Mouse (Mus musculus) forebrain, postnatal 0 days (tissue): ENCODE results near the gene Hist1h4k. TPM values are rescaled to one million over a fixed set of nuclear protein-coding genes. Genes with fewer than 3 reads are reported as not detected.
"Not testable (repeated sequence)": the region's sequence is repeated elsewhere in the genome, so short reads cannot be mapped to it uniquely, and the experiment has no call there.

Source experiments
- ATAC-seq: fragments of 200-750 bp; cut with Nextera tagmentation; 2 replicates; pipeline ENCODE4 v1.8.0; 2017; ENCODE audit warnings: mild to moderate bottlenecking, moderate library complexity
- DNase-seq: peaks from one replicate; pipeline ENCODE4 v3.0.0-alpha.2; 2015
- H3K27ac ChIP-seq: fragments of 300-500 bp; sonication (generic); 2 replicates; pipeline ENCODE4 v1.5.1; 2014; ENCODE audit warnings: low read depth, mild to moderate bottlenecking, antibody characterized with exemption, low read length, moderate library complexity, mixed read lengths
- H3K27me3 ChIP-seq: fragments of 300-500 bp; sonication (generic); 2 replicates; pipeline ENCODE4 v1.6.1; 2014; ENCODE audit warnings: mild to moderate bottlenecking, low read length, mixed read lengths; ENCODE audit not compliant: insufficient read depth
- H3K36me3 ChIP-seq: fragments of 300-500 bp; sonication (generic); 2 replicates; pipeline ENCODE4 v1.6.1; 2014; ENCODE audit warnings: mild to moderate bottlenecking, moderate library complexity; ENCODE audit not compliant: insufficient read depth
- H3K4me1 ChIP-seq: fragments of 300-500 bp; sonication (generic); 2 replicates; pipeline ENCODE4 v1.6.1; 2014; ENCODE audit warnings: antibody characterized with exemption; ENCODE audit not compliant: insufficient read depth
- H3K4me2 ChIP-seq: fragments of 300-500 bp; sonication (generic); 2 replicates; pipeline ENCODE4 v1.6.1; 2014; ENCODE audit warnings: low read depth, mild to moderate bottlenecking, moderate library complexity
- H3K4me3 ChIP-seq: fragments of 300-500 bp; sonication (generic); 2 replicates; pipeline ENCODE4 v1.5.1; 2014; ENCODE audit warnings: low read depth, low read length, mixed read lengths
- H3K9ac ChIP-seq: fragments of 300-500 bp; sonication (generic); 2 replicates; pipeline ENCODE4 v1.6.1; 2014; ENCODE audit warnings: mild to moderate bottlenecking
- H3K9me3 ChIP-seq: fragments of 300-500 bp; sonication (generic); 2 replicates; pipeline ENCODE4 v1.6.1; 2016; ENCODE audit warnings: low read length
- CTCF ChIP-seq: sonication (generic); IDR thresholded peaks from 2 replicates; pipeline ENCODE4 v1.5.1; 2016; ENCODE audit warnings: antibody characterized with exemption, control low read depth, low read depth
- WGBS: fragments of 180-500 bp; shearing (Covaris S2); extraction: QIAGEN DNeasy Blood & Tissue Kit; methylation state at CpG from one replicate; pipeline ENCODE4 v1.1.7; 2014; 5-methylcytosine and 5-hydroxymethylcytosine counted together
- polyA plus RNA-seq: library from polyadenylated mRNA; unstranded; fragments of >200 nt; fragmentation: Nextera tagmentation; extraction: Ambion mirVana; gene quantifications from 2 replicates; pipeline ENCODE4 v1.2.1, GENCODE M21; 2015
- total RNA-seq: library from RNA; depleted of rRNA; stranded (reverse); fragments of >200 nt; gene quantifications from 2 replicates; pipeline ENCODE4 v1.2.3, GENCODE M21; 2014

The Hist1h4k gene
- total and polyA plus RNA-seq, 2 experiments from 2014 or later, result 635 TPM; not detected in 1

DNA sequence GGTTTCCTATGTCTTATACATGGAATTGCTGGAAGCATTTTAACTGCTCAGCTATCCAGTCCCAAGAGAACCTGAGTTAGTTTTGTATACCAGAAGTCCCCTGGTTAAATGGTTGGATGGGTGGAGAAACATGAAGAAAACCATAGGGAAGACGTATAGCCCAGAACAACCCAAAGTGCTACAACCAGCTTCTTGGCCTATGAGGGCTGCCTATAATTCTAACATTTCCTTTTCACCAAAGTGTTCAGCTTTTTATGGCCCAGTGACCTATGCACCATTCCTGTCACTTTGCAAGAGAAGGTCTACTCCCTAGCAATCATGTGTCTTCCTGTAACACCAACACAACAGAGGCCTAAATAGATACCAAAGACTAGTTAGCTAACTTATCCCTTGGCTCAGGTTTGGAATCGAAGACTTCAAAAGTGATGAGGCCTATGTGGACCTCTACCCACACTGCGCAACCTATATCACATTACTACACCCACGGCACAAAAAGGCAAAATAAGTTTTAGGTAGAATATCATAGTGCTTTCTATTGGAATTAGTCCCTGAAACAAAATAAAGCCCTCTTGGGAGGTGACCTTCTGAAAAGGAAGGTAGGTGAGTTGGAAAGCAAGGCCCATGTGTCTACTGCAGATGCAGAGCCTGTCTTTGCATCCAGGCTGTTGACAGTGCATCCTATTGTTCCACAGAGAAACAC, 31.8 kb downstream of the Hist1h4k start:
- H3K9ac ChIP-seq, result peak overlapping the region; percentile 40; the same call in 1 of the 2 replicates
- ATAC-seq, result no peak
- peak overlapping the region; percentile 77 for H3K4me2 ChIP-seq
- H3K36me3 ChIP-seq, result no peaks in the 10 kb centered on the region
- peak overlapping the region; percentile 37 for H3K4me3 ChIP-seq
- no peak for TF ChIP-seq CTCF
- H3K4me1 ChIP-seq, result peaks cover 21% of the 10 kb centered on the region
- no peaks in the 10 kb centered on the region for H3K9me3 ChIP-seq
- no peaks in the 10 kb centered on the region for H3K27me3 ChIP-seq
- no peak for DNase-seq
- WGBS, result 61% methylated on average over 4 of the region's 4 CpGs
- H3K27ac ChIP-seq, result 0 out of 2 replicates have a peak overlapping the region, but pooled peaks have one; percentile 66

DNA sequence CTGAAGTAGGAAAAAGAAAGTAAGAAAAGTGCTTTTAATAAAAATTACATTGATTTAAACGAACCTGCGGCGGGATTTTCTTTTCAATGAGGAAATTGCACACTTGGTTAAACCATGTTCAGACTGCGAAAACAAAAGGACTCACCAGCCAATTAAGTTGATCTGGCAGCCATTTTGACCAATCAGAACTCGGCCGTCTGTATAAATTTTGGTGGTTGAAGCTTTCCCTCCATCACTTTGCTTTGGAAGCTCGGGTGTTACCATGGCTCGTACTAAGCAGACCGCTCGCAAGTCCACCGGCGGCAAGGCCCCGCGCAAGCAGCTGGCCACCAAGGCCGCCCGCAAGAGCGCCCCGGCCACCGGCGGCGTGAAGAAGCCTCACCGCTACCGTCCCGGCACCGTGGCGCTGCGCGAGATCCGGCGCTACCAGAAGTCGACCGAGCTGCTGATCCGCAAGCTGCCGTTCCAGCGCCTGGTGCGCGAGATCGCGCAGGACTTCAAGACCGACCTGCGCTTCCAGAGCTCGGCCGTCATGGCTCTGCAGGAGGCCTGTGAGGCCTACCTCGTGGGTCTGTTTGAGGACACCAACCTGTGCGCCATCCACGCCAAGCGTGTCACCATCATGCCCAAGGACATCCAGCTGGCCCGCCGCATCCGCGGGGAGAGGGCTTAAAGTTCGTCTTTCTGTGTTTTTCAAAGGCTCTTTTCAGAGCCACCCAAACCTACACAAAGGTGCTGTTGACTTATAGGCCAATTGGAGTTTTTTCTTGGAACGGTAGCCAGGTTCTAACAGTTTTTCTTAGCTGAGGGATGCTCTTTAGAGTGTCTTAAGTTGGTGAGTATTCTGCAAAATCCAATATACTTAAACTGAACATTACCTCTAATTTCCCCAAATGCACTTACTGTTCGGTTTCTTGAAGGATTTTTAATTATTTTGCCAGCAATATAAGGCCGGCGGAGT, 32.6 kb downstream of the Hist1h4k start, which contains the start of gene Hist1h3h:
Gene Hist1h3h, plus strand, starts transcription at position 263 of the 961 bp plus-strand sequence.
- peaks cover 21% of the 10 kb centered on the region for H3K4me1 ChIP-seq
- H3K9ac ChIP-seq, result peak within 1 kb of the TSS; percentile 69
- DNase-seq (peak; percentile 96), ATAC-seq (peak; percentile 54)
- peak within 1 kb of the TSS; percentile 47 for H3K4me3 ChIP-seq
- H3K36me3 ChIP-seq, H3K27me3 ChIP-seq, H3K9me3 ChIP-seq: not testable (repeated sequence)
- H3K4me2 ChIP-seq, result peak within 1 kb of the TSS; percentile 77
- H3K27ac ChIP-seq, result peak within 1 kb of the TSS; percentile 88
- under 1% methylated on average over 27 of the region's 56 CpGs for WGBS

DNA sequence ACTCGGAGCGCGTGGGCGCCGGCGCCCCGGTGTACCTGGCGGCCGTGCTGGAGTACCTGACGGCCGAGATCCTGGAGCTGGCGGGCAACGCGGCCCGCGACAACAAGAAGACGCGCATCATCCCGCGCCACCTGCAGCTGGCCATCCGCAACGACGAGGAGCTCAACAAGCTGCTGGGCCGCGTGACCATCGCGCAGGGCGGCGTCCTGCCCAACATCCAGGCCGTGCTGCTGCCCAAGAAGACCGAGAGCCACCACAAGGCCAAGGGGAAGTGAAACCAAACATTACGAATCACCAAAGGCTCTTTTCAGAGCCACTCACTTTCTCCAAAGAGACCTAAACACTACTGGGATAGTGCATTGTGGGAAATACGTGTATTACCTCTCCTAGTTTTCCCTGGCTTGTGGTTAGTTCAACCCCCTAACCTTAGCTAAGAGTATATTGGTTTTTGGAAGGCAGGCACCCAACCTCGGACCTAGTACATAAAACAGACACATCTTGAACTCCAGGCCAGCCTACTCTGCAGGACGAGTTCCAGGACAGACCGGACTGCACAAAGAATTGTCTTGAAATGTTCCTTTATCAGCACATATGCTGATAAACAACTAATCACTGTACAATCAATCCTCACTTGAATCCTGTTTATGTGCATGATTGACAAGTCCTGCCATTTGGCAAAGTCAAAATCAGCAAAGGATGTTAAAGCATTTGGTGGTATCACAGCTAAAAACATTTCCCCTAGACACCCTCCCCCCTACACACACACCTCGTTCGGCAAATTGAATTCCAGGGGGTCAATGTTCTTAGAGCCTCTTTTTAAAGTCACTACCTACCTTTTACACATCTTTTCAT, 33.5 kb downstream of the Hist1h4k start:
- H3K27me3 ChIP-seq, H3K9me3 ChIP-seq, H3K36me3 ChIP-seq: not testable (repeated sequence)
- peak overlapping the region; percentile 69 for H3K9ac ChIP-seq
- H3K4me3 ChIP-seq, result peak overlapping the region; percentile 47
- ATAC-seq (peak; percentile 30), DNase-seq (peak; percentile 61)
- 0 out of 2 replicates have a peak, but pooled peaks have one; percentile 2 for TF ChIP-seq CTCF
- H3K27ac ChIP-seq, result peak overlapping the region; percentile 88
- H3K4me2 ChIP-seq, result peak overlapping the region; percentile 77
- H3K4me1 ChIP-seq, result peaks cover 21% of the 10 kb centered on the region
- 2% methylated on average over 8 of the region's 38 CpGs for WGBS

DNA sequence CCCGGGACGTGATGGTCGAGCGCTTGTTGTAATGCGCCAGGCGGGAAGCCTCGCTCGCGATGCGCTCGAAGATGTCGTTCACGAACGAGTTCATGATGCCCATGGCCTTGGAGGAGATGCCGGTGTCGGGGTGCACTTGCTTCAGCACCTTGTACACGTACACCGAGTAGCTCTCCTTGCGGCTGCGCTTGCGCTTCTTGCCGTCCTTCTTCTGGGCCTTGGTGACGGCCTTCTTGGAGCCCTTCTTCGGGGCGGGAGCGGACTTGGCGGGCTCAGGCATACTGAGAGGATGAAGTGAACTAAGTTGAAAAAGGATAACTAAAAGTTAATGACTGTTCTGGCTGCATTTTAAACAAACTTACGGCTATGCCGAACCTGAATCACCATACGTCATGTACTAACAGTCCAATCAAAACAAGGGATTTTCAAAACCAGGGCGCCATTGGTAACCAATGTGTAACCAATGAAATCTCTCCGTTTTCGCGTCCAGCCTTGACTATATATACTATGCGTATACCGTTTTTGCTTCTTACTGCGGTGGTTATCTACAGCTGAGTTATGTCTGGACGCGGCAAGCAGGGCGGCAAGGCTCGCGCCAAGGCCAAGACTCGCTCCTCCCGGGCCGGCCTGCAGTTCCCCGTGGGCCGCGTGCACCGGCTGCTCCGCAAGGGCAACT, 34.3 kb downstream of the Hist1h4k start, which contains the start of the genes Hist1h2bl and Hist1h2ai:
Gene Hist1h2bl, minus strand, starts transcription at position 280 of the 676 bp plus-strand sequence.
Gene Hist1h2ai, plus strand, starts transcription at position 559 of the 676 bp plus-strand sequence.
- peak within 1 kb of the TSS; percentile 88 for H3K27ac ChIP-seq
- WGBS, result under 1% methylated on average over 28 of the region's 50 CpGs
- not testable (repeated sequence) for H3K9me3 ChIP-seq, H3K27me3 ChIP-seq, H3K36me3 ChIP-seq
- peak within 1 kb of the TSS; percentile 69 for H3K9ac ChIP-seq
- H3K4me2 ChIP-seq, result peak within 1 kb of the TSS; percentile 77
- peaks cover 19% of the 10 kb centered on the region for H3K4me1 ChIP-seq
- DNase-seq, result peak; percentile 97
- peak; percentile 95 for ATAC-seq
- peak within 1 kb of the TSS; percentile 47 for H3K4me3 ChIP-seq

DNA sequence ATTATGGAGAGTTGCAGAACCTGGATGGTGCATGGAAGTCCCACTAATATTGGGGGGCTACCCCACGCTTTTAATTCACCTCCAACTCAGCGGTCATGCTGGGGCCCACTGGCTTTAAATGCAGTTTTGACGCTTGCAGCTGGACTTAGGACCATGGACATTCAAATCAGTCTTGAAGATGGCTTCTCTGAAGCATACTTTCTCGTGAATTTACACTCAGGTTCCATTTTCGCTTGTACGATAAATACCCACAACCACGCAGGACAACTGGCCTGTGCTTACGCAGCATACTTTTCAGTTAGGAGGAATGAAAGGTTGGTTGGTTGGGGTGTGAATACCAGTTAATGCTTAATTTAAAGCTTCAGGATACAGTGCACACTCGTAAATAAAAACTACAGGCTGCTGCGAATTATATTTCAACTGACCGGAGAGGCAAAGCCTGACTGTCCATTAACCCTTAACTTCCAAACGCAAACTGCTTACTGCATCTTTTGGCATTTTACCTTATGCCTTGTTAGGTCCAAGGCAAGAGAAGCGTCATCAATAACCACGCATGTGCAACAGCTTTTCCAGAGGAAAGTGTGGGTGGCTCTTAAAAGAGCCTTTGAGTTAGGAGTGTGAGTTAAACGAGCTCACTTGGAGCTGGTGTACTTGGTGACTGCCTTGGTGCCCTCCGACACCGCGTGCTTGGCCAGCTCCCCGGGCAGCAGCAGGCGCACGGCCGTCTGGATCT, 35.0 kb downstream of the Hist1h4k start:
- no peaks in the 10 kb centered on the region for H3K9me3 ChIP-seq
- no peaks in the 10 kb centered on the region for H3K27me3 ChIP-seq
- TF ChIP-seq CTCF, result no peak
- ATAC-seq, result no peak
- under 1% methylated on average over 21 of the region's 22 CpGs for WGBS
- no peaks in the 10 kb centered on the region for H3K36me3 ChIP-seq
- H3K27ac ChIP-seq, result peak overlapping the region; percentile 29; the same call in 1 of the 2 replicates
- 0 out of 2 replicates have a peak overlapping the region, but pooled peaks have one; percentile 31 for H3K9ac ChIP-seq
- peak overlapping the region; percentile 77 for H3K4me2 ChIP-seq
- H3K4me3 ChIP-seq, result peak overlapping the region; percentile 47
- DNase-seq, result peak; percentile 22
- peaks cover 17% of the 10 kb centered on the region for H3K4me1 ChIP-seq
